In the genomic region with DNA sequence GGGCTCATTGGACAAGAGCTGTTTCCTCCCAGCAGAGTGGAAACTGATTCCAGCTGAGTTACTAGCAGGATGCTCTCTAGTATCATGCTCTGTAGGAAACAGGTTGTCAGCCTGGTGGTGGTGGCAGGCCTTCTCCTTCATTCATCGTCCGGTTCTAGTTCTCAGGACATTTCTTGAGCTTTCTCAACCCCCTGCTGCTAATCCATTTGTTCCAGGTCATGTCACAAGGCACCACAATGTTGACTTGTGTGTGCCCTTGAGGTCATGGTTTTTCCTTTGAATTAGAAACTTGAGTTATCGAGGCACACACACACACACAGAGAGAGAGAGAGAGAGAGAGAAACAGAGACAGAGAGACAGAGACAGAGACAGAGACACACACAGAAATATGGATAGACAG, we compare ENCODE assay signal across 11 mouse cellular contexts.
"Had no signal": no experiment of that assay in that cellular context is flagged by ENCODE, and none has a peak within 500 bp of the region (broad histone marks: within the 10 kb centered on the region; RNA-seq: fewer than 3 reads in every experiment).

No protein-coding gene starts in this region.

- DNase-seq: kidney, adult 18-20 months; kidney, postnatal 25 days; layer of hippocampus, postnatal 36 days; liver, embryonic 13.5 days; lung, adult 2 months; lung, postnatal 14 days; thymus, adult 18-20 months; thymus, postnatal 14 days; thymus, postnatal 4 days had no signal

- ATAC-seq: midbrain, embryonic 15.5 days had no signal

- H3K27me3 ChIP-seq: liver, embryonic 13.5 days; midbrain, embryonic 15.5 days; neural tube, embryonic 12.5 days had no signal
